Mouse (Mus musculus): Measurements from ENCODE around the gene Dnajb13.

GRCm38 (mm10) chr7:100503076-100503475 is 11.7 kb downstream of the Dnajb13 start:
- TF ChIP-seq CTCF (IDR thresholded peaks at IDR 0.05; ENCODE audit: extremely low read depth, insufficient read length, insufficient replicate concordance, low read depth, low read length) (no peak), POLR2A (IDR thresholded peaks at IDR 0.05; ENCODE audit: low read depth, low read length) (no peak)

All from small intestine, adult 2 months (tissue).